Mouse (Mus musculus) lung, postnatal 25 days (tissue): Measurements from ENCODE around the gene Wdr95.
A peak's percentile ranks its signal among the peaks of the same experiment; 100 is the strongest.
"Not testable (repeated sequence)": the region's sequence is repeated elsewhere in the genome, so short reads cannot be mapped to it uniquely, and the experiment has no call there.

Source experiments
- DNase-seq: peaks from one replicate; pipeline ENCODE4 v3.0.0; 2022; ENCODE audit warnings: low spot score

Wdr95 gene

DNA sequence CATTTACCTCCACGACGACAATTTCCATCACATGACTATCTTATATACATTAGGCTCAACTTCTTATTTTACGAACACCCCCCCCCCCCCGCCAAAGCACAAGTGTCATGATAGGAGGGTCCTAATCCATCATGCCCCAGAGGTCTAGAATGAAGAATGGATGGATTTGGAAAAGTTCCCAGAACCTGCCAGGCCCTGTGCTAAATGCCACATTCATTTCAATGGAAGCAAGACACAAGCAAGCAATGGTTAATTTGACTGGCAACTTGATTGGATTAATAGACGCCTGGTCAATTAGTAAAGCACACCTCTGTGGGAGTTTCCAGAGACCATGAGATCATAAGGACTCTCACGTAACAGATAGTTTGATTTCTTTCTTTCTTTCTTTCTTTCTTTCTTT lies 11.4 kb upstream of the Wdr95 start:
- DNase-seq = no peak

DNA sequence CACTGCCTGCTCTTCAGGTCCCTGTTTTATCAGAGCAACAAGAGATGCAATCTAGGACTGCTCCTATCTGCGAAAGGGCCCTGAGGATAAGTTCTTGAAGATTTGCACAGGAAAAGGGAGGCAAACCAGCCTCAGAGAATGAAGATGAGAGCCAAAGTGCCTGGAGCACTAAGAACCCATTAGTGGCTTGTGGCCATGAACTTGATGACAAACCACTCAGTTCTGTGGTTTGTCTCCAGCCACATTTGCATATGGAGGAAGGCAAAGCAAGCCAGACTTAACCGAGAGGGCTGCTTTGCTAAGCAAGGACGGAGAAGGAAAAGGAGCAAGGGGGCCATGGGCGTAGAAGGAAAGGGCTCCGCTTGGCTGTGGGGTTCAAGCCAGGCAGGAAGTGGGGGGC lies 7.7 kb upstream of the Wdr95 start:
- no peak for DNase-seq

DNA sequence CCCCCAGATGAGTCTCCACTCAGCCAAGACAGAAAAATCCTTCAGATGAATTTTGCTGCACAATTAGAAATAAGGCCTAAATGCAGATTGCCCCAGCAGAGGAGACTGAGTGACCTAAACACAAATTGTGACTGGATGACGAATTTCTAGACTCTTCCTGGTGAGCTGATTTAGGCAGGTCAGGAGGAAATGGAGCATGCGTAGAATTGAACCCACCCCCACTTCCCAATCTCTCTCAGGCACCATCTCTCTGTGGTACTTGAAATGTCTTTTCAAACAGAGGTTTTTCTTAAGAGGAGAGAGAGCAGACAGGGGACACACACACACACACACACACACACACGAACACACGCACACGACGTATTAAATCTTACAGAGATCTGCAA lies 4.6 kb upstream of the Wdr95 start:
- DNase-seq = no peak

DNA sequence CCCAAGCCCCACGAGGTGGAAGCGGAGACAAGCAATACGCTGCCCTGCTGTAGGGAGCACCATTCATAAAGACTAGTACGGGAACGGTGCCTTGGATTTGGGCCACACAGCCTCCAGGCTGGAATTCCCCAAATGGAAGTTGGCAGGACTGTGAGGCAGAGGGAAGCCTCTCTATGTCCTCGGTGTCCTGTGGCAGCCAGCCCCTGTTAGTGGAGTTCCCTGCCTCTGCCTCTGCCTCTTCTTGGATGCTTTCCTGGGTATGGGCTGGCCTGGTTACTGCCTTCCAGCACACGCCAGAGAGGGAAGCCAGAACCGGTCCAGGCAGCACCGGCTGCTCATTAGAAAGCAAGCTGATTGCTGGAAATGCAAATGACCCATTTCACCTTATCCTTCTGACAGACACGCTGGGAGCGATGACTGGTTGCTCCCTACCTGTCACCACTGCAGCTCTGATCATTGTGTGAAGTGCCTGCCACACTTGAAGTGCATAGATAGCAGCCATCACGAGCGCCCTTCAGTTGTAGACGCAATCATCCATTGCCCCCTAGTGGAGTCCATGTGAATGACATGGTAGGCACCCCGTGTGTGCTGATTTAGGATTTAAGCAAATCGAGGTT lies 4.1 kb upstream of the Wdr95 start:
- DNase-seq = peak; percentile 84

DNA sequence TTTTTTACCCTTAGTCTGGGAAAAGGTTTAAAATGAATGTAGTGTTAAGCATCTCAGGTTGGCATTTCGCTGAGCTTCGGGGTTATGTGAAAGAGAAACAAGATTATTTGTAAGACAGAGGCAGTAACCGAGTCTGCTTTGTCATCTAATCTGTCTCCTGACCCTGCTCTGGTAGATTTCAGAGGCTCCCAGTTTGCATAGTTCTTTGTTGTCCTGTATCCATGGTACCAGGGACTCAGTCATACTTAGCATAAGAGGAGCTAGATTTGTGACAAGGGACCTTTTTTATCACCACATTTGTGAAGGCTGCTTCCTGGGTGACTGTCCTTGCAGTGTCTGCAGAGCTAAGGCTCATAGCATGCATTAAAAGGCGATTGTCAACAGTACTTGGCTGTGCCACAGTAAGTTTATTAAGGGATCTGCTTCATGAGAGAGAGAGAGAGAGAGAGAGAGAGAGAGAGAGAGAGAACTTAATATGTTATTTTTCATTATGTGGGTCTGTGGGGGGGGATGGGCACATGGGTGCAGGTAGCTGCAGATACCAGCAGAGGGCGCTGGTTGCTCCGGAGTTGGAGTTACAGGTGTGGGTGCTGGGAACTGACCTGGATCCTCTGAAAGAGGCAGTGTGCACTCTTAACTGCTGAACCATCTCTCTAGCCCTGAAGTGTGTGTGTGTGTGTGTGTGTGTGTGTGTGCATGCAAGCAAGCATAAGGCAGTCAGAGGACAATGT lies 3.3 kb upstream of the Wdr95 start:
- DNase-seq = no peak

DNA sequence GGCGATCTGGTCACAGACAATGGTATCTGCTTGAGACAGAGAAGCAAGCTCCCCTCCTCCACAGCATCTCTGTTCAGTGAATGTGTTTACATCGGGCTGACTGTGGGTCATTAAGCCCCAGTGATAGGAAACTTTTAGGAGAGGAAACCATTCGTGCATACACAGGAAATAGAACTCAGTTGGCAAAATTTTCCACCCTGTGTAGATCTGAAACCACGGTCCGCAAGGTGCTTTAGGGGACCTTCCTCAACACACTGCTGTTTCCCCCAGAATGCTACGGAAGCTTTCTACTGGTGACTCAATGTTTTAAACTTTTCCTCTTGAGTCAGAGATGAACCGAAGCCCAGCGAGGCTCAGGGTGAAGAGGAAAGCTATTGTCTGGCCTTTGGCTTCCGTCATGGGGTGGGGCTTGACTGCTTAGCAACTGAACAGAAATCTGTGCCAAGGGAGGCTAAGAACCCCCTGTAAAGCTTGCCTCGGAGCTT lies 2.0 kb upstream of the Wdr95 start:
- DNase-seq = peak; percentile 63

DNA sequence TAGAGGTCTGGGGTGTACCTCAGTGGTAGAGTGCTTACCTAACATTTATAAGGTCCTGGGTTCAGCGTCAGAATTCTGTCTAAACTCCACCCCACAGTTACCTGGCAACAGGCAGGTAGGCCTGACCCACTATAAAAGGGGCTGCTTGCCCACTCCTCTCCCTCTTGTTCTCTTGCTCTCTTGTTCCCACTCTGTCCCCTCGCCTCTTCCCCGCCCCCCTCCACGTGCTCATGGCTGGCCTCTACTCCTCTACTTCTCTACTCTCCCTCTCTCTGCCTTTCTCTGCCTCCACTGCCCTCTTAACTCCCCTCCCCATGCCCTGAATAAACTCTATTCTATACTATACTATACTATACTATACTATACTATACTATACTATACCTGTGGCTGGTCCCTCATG lies 1.2 kb upstream of the Wdr95 start:
- DNase-seq = not testable (repeated sequence)

DNA sequence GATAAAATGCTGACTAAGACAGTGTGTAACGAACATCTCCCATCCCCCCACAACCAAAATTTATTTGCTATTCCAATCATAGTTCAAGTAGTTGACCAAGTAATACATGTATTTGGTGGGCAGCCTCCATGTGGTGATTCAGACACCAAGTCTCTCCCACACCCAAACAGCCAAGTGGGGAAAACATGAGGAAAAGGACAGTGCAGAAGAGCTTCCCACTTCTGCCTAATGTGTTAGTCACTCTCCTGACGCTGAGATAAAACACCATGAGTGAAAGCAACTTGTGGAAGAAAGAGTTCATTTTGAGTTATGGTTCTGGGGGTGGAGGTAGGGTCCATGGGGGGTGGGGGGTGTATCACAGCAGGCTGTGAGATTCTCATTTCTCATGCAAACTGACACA lies 5.4 kb downstream of the Wdr95 start:
- no peak for DNase-seq

DNA sequence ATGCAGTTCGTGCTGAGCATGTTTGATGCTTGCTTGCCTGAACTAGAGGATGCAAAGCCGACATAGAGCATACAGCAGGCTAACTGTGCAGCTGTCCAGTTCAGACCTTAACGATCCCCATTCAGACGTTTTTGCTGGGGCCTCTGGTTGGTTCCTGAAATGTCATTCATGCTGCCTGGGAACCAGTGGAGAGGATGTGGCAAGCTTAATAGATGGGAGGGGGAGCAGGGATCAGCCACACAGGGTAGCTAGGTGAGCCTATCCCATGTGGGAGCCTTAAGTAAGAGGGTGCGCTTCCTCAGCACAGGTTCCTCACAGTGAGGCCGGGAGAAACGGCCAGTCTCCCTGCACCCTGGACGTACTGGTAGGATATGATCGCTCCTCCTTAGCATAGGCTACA lies 7.5 kb downstream of the Wdr95 start:
- DNase-seq = no peak

DNA sequence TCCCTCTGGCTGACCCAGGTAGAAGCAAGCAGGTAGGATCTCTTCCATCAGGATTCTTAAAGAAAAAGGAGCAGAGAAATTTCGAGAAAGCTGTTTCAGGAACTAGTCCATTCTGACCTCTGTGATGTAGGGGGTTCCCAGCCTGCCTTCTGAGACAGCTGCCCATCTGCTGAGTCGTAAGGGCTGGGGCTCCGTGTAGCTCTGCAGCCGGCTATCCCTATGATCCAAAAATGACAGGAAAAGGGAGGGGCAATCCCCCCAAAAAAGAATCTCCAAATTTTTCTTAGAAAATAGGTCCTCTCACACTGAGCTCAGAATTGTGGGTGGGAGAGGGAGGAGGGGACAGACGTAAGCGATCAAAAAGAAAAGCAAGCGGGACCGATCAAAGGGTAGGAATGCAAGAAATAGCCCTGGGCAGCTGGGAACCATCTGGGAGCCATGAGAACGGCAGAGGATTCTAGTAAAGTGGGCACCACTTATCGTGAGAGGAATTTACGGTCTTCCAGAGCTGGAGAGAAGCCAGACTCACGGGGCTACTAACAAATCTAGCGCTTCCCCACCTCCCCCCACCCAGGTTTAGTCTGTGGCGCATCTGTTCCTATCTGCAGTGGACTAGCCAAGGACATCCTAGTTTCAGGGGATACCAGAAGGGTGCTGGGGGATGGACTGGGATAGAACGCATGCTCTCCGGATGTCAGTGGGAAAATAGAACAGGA lies 9.5 kb downstream of the Wdr95 start:
- no peak for DNase-seq

DNA sequence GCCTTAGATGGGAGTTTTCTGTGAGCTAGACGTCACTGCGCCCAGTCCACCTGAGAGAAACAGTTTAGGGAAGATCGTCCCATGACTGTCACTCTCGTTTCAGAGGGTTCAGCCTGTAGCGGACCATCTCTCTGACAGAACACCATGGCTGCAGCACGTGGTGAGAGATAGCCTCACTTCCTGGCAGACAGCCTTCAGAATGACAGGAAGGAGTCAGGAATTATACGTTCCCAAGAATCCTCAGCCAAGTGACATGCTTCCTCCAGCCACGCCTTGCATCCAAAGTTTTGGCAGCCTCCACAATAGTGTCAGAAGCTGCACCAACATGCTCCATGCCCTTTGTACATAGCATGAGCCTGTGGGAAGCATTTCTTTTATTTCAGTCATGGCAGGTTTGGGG lies 10.1 kb downstream of the Wdr95 start:
- DNase-seq = no peak

DNA sequence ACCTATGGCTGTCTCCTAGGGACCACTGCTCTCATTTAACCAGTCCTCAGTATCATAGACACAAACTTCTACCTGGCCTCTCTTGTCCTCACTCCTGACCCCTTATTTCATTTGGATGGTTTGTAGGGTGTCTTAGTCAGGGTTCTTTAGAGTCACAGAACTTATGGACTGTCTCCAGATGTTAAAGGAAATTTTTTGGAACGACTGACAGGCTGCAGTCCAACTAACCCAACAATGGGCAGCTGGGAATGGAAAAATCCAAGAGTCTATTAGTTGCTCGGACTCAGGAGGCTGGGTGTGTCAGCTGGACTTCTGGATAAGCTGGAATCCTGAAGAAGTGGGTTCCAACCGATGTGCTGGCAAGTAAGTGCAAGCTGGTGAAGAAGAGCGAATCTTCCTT lies 10.6 kb downstream of the Wdr95 start:
- DNase-seq = no peak

DNA sequence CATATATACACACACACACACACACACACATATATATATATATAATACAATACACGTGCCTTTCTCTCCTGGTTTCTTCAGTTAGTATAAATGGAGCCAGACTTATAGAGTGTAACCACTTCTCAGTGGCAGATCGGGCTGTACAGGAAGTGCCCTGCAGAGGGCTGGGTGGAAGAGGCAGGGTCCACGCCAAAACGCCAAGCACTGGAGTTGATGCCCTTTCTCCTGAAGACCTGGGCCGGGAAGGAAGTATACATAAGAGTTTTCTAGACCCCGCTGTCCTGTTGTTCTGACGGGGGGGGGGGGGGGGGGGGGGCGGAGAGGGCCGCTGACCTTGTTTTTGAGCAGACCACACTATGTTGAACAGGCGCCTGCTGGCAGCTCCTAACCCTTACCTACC lies 22.7 kb downstream of the Wdr95 start:
- DNase-seq = no peak

DNA sequence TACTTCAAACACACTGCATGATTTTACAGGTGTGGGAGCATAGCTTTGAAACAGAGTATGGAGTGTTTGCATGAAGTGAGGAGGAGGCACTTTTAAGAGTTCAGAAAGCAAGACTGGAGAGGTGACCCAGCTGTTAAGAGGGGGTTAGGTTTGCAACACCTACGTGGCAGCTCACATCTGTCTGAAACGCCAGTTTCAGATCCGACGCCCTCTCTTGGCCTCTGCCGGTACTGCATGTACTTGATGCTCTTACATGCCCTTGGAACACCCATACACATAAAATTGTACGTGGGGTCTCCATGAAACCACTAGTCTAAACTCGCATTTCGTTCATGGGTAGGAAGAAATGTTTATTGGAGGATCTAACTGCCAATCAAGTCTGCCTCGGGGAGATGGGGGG lies 24.3 kb downstream of the Wdr95 start:
- no peak for DNase-seq

DNA sequence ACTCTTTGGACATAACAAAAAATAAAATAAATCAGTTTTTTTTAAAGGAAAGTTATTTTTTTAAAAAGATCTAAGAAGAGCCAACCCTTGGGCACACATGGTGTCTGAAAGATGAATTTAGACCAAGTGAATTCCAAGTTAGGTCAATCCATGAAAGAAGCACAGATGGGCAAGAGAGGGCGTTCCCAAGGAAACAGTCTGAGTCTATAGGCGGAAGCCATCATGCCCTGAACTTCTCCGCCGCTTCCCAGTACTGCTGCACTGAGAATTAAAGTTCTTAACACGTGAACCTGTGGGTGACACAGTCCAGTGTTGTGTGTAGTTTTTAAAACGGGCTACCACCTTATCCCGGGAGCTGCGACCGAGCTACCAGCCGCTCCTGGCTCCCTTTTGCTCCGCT lies 24.9 kb downstream of the Wdr95 start:
- no peak for DNase-seq

DNA sequence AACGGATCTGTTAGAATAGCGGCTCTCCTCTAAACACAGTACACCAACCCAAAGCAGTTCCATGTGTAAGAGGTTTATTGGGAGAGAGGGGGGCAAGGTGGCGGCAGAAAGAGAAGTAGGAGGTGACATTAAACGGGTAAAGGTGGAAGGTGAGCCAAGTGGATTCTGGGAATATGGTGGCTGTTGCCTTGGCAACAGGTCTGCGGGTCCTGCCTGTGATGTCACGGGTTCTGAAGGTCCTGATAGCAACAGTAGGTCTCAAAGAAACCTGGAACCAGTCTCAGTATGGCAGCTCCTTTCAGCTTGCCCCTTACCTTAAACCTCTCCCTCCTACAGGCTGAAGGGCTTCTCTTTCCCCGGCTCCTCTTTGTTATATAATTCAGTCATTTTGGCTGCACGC lies 25.9 kb downstream of the Wdr95 start:
- no peak for DNase-seq

DNA sequence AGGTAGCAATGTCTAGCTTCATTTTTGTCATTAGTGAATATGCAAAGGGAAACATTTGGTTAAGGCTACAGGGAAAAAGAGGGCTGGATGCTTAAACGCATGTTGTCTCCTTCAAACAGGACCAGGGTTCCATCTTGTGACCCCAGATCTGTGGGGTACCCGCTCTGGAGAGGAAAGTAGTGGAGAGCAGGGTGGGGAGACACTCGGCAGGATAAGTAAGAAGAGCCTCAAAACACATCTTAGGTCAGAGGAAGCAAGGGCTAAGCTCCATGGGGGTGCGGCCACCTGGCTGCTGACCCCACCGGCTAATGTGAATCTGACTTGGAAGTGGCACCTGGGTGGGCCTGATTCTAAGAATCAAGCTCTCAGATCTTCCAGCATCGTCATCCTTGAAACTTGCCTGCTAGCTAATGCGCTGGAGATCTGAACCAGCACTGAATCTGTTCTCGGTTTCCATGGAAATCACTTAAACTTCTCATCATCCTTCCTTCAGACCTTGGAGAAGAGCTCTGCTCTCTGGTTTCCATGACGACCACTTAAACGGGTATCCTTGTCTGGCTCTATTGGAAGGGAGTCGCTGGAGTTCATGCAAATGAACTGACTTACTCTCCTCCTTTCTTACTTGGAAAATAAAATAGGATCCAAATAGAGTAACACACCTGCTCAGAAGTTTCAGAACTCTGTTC lies 32.6 kb downstream of the Wdr95 start:
- no peak for DNase-seq

DNA sequence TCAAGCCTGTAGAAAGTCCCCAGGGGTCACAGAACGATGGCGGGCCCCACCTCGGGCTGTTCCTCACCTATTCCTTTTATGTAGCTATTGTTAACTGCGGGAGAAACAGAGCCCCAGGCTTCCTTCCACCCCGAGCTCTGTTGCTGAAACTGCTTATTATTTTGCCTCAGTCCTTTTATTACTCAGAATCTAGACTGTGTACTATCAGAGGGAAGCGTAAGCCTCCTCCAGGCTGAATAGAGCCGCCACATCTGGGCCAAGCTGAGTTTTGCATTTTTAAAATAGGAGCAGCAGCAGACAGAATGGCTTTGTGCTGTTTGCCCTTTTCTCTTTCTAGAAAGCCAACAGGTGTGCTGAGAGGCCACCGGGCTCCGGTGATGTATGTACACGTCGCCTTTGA lies 37.5 kb downstream of the Wdr95 start:
- DNase-seq = no peak

DNA sequence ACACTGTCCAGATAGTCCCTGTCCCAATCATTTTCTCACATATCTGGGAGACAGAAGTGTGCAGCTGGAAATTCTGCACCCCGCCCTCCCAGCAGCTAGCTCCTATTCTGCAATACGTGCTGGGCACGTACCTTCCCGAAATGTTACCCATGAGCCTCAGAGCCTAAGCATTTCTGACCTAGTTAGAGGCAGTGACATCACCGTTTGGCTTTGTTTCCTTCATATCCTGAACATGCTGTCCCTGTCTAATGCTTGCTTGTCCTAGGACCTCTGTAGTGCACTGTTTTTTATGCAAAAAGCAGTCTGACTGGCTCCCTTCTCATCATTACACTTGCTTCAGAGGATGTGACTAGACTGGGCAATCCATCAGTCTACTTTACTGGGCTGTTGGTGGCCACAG lies 38.5 kb downstream of the Wdr95 start:
- DNase-seq = peak; percentile 54

DNA sequence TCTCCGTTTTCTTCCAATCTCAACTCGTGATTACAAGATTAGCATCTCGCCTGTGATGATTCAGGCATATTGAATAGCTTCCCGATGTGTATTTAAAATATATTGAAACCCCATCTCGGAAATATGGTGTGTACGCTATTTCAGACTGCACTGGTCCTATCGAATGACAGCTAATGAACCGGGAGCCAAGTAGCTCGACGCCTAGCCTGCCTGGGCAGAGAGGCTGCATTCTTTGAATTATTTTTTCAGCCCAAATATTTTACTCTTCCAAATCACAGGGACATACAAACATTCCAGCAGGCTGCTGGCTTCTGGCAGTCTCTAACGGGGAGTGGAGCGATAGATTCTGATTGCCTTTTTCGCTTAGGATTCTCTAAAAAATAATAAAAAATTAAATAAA lies 40.5 kb downstream of the Wdr95 start:
- DNase-seq = peak; percentile 14

DNA sequence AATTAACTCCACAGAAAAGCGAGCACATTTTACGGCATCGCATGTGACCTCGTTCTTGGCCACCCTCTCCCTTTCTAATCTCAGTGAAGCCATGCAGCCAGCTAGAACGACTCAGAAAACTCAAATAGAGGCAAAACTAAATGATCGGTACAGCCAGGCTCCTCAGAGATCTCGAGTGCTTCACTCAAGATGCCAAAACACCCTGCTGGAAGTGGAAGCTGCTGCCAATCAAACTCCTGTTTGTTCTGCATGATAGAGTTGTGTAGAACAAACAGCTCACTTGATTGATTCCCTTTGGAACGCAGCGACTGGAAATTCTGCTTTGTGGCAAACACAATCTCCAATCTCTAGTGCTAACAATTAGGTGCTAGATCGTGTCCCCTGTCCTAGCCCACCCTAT lies 48.5 kb downstream of the Wdr95 start:
- DNase-seq = no peak

DNA sequence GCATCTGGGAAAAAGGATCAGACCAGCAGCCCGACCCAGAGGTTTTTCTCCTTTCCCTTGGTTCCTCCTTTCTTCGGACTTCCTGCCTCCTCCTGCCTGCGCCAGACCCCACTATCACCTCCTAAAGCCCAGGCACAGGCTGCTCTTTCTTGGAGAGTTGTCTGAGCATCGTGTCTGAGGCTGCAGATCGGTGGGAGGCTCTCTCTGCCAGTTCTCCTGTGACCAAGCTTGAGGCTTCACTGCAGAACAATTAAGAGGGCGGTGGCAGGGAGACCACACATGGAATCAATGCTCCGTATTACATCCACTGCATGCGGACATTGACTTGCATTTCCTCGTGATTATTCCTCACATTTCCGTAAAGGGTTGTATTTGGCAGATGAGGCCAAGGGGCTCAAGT lies 49.0 kb downstream of the Wdr95 start:
- no peak for DNase-seq
